Mouse (Mus musculus) C2C12 (cell line): ENCODE results near the gene Gm29094.
"Not testable (repeated sequence)": the region's sequence is repeated elsewhere in the genome, so short reads cannot be mapped to it uniquely, and the experiment has no call there.

Source experiments
- CEBPB ChIP-seq: IDR thresholded peaks from one replicate; pipeline ENCODE4 v1.6.1; 2011; ENCODE audit warnings: low read depth, mild to moderate bottlenecking, control low read depth, moderate library complexity
- CTCF ChIP-seq: IDR thresholded peaks from one replicate; pipeline ENCODE4 v1.5.1; 2011; ENCODE audit not compliant: control insufficient read depth, insufficient read depth, insufficient read length
- FOSL1 ChIP-seq: IDR thresholded peaks from one replicate; pipeline ENCODE4 v1.8.0; 2011; ENCODE audit warnings: mild to moderate bottlenecking, low read length; ENCODE audit not compliant: poor library complexity, insufficient read depth, severe bottlenecking
- MYOD1 ChIP-seq: IDR thresholded peaks from one replicate; pipeline ENCODE4 v1.6.1; 2011; ENCODE audit warnings: low read depth; ENCODE audit not compliant: control insufficient read depth, insufficient read length
- MYOG ChIP-seq: IDR thresholded peaks from one replicate; pipeline ENCODE4 v1.6.1; 2011; ENCODE audit not compliant: control insufficient read depth, insufficient read length; ENCODE audit errors: extremely low read depth
- USF1 ChIP-seq: IDR thresholded peaks from one replicate; pipeline ENCODE4 v1.6.1; 2011; ENCODE audit warnings: low read depth, mild to moderate bottlenecking, control low read depth, moderate library complexity

DNA sequence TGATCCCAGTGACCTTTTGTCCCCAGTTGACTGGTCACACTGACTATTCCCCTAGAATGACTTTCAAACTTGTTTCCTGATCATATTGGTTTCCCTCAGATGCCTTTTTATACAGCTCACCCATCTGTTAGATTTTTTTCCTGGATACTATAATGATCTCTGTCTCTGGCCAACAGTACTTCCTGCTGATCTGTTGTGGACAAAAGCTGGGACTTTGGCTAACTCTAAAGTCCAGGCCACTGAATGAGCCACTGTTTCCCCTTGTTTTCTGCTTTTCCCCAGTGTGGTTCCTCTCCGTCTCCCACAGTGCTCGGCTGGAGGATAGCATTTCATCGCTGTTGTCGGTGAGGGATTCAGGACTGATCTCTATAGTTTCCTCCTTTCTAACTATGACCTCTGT, 19.0 kb downstream of the Gm29094 start:
- TF ChIP-seq CTCF, USF1, FOSL1, MYOG, CEBPB, MYOD1: not testable (repeated sequence)
